Mouse (Mus musculus): Measurements from ENCODE around the gene Map4.
"Not testable (repeated sequence)": the region's sequence is repeated elsewhere in the genome, so short reads cannot be mapped to it uniquely, and the experiment has no call there.

The Map4 gene

DNA sequence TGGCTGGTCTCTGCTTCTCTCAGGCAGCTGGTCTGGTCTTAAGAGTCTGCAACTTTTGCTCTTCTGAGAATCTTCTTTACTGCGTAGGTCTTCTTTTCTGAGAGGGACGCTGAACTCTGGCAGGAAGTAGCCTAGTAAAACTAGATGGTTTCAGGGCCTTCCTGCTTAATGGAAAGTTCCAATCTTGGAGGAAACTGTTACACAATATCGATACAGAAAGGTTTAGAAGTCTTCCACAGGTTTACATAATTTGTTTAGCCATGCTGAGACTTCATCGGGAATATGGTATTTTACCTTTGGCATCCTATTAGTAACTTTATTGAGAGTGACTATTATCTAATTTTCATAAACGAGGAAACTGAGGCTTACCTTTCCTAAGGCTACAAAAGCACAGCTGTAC, 1.2 kb upstream of the Map4 start:
- DNase-seq = no peak

DNA sequence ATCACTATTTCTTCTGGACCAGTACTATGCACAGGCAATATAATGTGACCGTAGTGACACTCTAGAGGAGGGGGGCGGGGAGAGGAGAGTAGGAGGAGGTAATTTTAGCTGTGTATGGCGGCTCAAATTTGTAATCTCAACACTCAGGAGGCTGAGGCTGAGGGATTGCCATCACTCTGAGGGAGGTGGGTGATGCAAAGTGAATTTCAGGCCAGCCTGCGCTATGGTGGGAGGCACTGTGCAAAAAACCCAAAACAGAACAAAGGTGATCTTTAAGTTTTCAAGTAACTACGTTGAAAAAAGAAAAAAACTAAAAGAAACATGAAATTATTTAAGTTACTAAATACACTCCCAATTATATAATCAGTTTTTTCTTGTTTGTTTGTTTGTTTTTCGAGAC, 508 bp upstream of the Map4 start:
- no peak for DNase-seq

DNA sequence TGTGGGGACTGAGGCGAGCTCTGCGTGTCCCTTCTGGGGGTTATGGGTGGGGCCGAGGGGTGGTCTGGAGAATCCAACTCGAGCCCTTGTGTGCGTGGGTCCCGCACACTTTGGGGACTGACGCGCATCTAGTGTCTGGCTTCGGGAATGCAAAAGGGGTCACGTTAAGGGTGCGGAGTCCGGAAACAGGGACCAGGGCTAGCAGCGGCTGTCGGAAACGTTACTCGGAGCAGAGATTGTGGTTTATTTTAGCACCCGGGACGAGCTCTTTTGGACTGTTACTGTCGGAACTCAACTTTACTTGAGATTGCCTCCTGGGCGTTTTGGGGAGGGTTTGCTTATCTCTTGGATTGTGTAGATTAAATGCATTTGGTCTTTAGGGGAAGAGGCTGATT, 1.1 kb downstream of the Map4 start:
- no peak for DNase-seq

DNA sequence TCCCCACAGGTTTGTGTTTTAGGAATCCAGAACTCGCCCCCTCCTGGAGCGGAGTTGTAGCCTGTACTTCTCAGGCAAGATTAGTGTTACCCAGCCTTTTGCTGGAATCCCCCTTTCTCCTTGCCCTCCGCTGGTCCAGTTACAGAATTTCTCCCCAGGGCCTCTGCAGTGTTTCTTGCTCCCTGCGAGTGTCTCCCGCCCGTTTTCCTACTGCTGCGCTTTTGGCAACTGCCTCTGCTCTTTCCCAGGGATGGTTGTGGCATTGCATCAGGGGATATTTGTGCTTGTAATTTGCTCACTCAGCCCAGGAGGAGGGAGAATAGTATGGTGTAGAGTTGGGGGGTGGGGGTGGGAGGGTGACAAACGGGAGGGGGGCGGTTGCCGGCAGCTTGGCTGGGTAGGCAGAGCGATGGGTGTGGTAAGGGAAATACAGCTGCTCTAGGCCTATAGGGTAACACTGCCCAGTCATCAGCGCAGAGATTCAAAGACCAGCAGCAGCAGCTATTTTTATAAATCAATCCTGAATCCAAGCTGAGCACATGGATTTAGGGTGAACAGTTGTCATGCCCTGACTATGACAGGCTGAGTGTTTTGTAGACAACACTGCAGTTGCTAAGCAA, 1.6 kb downstream of the Map4 start:
- peak; percentile 38 for DNase-seq

DNA sequence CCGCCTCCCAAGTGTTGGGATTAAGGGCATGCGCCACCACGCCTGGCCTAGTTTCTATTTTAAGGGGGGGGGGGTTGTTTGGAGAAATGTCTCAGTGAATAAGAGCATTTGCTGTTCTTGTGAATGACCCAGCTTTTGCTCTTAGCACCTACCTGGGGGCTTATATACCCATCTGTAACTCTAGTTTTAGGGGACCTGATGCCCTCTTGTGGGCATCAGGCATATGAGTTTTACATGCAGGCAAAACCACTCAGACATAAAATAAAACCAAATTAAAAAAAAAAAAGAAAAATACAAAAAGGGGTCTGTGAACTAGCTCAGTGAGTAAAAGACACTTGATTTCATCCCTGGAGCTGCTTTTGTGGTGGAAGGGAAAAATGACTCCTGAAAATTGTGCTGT, 8.1 kb downstream of the Map4 start:
- DNase-seq = no peak

DNA sequence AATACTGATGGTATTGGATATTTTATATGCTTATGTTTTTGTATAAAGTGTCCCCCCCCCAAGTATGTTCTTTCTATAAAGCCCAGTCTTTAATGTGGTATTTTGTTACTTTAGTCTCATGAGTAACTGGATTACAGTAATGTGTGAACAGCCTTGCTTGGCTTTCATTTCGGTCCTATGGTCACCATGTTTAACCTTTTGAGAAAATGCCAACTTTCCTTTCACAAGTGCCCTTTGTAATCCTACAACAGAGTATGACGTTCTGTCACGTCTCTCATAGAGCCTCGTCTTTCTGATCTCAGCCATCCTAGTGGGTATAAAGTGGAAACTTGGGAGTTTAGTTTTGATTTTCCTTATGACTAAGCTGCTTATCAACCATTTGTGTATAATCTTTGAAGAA, 11.5 kb downstream of the Map4 start:
- no peak for DNase-seq

DNA sequence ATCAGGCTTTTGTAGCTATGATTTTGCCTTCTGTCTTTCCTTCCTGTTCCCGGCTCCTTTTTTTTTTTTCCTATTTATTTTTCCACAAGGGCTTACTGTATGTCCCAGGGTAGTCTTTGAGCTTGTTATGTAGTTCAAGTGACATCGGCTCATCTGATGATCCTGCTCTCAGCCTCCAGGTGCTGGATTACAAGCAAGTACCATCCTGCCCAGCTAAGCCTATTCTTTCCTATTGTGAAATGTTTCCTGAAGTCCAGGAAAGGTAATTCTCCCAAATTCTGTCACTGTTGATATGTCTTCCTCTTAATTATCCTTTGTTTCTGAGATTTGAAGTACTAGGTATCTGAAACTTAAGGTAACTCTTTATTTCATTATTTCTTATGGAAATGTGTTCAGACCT, 13.5 kb downstream of the Map4 start:
- DNase-seq = no peak

DNA sequence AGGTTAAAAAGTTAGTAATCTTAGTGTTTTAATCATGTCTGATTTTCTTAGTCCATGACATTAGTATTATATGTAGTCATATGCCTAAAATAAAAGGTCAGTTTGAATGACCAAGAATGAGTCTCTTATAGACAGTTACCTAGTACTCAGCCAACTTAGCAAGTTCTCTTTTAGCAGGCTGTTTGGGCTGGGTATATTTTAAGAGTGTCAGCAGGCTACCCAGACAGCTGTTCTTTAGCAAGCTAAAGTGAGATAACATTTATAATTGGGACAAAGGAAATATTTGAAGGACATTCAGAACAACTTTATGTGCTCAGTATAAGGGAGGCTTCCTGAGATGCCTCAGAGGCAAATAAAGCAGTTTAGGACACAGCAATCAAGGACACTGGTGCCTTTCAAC, 17.3 kb downstream of the Map4 start:
- no peak for DNase-seq

DNA sequence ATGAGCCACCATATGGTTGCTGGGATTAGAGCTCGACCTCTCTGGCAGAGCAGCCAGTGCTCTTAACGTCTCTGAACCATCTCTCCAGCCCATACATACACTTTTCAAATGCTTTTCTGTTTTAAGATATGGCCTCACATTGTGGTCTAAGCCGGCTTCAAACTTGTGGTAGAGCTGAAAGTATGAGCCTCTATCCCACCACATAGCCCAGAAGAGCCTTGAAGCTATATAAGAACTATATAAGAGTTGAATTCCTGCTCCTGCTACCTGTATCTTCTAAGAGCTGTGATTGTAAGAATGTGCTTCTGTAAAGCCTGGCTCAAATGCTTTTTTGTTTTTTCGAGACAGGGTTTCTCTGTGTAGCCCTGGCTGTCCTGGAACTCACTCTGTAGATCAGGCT, 18.5 kb downstream of the Map4 start:
- no peak for DNase-seq

DNA sequence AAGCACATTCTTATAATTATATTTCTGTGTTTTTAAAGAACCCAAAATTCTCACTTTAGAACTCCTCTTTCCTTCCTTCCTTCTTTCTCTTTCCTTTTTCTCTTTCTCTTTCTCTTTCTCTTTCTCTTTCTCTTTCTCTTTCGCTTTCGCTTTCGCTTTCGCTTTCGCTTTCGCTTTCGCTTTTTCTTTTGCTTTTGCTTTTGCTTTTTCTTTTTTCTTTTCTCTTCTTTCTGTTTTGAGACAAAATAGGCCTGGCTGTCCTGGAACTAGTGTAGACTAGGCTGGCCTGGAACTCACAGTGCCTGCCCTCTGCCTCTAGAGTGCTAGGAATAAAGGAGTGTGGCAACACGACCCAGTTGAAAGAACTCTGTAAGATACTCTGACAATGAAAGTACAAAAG, 22.3 kb downstream of the Map4 start:
- no peak for DNase-seq

DNA sequence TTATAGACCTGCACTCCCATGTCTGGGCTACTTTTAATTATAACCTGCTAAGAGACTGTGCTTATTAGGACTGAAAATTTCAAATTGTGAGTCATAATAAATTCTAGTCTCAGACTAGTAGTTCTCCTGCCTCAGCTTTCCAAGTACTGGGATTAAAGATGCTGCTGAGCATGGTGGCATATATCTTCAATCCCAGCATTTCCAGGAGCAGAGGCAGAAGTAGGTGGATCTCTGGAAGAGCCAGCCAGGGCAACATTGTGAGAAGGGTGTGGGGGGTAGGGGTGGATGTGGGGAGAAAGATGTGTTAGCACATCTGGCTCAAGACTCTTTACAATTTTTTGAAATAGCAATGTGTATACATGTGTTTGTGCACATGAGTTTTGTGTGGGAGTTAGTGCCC, 23.4 kb downstream of the Map4 start:
- no peak for DNase-seq

DNA sequence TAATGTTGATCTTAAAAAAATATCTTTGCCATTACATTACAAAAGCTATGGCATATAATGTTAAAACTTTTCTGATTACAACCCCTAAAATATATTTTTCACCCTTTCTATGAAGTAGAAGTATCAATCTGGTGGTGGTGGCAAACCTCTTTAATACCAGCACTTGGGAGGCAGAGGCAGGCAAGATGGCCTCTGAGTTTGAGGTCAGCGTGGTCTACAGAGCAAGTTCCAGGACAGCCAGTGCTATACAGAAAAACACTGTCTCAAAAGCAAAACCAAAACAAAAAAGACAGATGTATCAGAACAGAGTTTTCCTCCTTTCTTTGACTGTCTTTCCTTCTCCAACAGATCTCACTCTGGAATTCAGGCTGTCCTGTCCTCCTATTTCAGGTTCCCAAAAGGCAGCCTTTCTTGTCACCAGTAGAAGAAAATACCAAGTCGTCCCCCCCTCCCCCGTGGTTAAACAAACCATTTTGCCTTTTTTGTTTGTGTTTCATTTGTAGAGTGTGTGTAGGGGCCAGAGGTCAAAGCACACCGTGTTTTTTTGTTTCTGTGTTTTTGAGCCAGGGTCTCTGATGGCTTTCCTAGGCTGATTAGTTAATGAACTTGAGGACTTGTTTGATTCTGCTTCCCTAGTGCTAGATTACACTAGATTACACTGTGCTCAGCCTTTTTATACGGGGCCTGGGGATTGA, 28.3 kb downstream of the Map4 start:
- DNase-seq = no peak

DNA sequence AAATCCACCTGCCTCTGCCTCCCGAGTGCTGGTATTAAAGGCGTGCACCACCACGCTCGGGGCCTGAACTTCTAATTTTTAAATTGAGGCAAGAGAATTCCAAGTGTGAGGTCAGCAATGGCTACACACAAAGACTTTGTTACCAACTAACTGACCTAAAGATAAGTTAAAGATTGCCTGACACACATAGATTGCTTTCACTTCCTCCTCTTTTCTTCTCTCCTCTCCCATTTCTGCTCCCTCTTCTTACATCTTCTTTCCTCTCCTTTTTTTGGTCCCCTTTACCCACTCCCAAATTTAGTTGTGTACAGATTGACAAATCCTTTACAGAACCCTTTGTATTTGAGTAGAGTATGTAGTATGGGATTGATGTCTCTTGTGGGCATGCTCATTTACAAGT, 29.3 kb downstream of the Map4 start:
- DNase-seq = no peak

DNA sequence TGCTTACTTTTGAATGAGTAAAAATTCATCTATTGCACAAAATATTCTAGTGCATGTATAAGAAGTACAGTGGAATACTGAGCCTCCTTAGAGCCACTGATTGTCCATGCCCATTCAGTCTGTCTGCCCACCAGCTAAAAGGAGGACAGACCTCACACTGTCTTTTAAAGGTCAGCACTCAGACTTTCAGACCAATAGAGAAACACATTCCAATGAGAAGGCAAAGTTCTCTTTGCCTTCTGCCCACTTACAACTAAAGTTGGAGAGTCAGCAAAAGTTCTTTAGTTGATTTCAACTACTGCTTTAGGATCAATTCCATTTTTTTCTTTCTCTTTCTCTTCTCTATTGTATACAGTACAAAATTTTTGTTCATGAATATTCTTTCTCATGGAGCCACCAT, 33.5 kb downstream of the Map4 start:
- DNase-seq = no peak

DNA sequence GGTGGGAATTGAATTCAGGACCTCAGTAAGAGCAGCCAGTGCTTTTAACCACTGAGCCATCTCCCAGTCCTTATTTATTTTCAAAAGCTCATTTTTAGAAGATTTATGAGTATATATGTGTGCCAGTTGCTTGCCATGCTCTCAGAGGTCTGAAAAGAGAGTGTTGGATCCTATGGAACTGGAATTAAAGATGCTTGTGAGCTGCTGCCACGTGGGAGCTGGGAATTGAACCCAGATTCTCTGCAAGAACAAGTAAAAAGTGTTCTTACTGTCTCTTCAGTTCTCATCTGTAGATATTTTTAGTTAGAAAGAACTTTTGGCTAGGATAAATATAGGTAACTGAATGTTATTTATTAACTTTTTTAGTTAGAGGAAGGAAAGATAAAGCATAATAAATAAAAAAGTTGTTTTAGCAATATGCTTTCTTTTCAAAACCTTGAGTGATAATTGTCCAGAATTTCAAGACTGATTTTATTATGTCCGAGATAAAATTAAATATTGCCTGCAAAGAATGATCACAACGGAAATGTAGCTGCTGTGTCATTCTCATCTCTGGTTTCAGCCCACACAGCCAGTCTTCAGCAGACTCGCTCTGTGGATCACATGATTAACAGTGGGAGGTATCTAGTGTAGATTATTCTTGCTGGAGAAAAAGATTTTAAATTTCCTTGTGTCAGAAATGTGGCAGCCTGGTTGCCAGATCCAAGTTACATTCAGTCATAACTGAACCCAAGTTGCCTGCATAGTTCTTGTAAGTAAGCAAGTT, 37.3 kb downstream of the Map4 start:
- no peak for DNase-seq

DNA sequence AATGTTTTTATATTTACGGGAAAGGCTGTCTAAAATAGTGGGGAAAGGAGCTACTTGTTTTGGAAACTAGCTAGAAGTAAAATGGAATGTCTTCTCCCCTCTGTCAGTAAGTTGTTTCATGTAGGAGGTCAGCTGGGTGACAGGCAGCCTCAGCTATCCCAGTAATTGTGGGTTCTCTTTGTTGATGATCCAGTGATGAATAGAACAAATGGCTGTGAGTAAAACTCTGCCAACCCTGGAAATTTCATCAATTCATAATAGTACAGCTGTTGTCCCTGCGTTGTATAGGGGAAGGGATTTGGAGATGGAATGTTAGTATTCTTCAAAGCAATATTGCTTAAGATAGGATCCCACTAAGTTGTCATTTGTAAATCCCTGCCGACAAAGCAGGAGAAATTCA, 37.9 kb downstream of the Map4 start:
- DNase-seq = no peak

DNA sequence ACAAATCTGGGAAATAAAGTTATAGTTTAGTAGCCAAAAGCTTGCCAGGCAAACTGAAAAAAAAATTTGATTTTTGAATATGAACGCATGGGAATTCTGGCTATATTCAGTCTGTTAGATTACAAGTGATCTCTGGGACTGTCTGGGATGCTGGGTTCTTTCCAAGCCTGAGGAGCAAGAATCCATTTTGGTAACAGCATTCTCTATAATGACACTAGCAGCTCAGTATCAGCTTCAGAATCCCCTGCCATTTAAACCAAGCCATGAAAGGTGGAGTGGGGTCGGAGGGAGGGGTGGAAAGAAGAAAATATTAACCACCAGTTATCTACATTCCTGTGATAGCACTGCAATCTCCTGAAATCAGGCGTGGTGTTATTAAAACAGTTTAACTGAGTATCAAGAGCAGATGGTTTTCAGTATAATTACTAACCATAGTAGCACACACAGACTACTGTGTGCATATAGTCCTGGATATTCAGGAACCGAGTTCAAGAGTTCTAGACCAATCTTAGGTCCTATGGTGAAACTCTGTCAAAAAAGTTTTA, 38.6 kb downstream of the Map4 start:
- DNase-seq = no peak

DNA sequence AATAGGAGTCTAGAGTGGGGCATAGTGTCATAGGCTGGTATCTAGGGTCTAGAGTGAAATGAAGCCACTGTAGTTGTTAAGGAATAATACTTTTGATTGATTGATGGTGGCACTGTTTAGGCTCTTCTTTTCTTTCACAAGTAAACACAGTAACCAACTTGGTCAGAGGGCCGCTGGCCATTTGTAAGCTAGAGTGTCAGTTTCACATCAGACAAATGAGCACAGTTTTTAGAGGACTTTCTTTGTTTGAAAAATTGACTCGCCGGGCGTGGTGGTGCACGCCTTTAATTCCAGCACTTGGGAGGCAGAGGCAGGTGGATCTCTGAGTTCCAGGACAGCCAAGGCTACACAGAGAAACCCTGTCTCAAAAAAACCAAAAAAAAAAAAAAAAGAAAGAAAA, 40.5 kb downstream of the Map4 start:
- DNase-seq = not testable (repeated sequence)

DNA sequence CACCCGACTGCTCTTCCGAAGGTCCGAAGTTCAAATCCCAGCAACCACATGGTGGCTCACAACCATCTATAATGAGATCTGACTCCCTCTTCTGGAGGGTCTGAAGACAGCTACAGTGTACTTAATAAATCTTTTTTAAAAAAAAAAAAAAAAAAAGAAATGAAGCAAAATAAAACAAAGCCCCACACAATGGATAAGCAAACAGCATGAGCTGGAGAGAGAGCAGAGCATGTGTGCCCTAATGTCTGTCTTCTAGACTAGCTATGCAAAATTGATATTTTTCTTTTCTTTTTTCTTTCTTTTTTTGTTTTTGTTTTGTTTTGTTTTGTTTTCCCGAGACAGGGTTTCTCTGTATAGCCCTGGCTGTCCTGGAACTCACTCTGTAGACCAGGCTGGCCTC, 49.0 kb downstream of the Map4 start:
- DNase-seq = not testable (repeated sequence)

DNA sequence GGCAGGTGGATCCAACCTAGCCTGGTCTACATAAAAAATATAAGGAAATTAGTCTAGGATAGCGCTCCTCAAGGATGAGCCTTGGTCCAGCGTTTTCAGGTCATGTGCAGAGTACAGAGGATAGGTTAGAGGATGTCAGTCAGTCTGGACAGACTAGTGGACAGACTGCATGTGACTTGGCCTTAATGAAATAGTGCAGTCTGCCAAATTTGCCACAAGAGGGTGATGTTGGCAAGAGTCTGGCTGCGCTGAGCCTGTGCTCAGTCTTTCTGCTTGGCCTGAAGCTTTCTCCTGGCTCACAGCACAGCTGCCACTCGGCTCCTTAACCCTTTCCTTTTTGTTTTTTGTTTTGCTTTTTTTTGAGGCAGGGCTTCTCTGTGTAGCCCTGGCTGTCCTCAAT, 54.2 kb downstream of the Map4 start:
- peak; percentile 54 for DNase-seq

DNA sequence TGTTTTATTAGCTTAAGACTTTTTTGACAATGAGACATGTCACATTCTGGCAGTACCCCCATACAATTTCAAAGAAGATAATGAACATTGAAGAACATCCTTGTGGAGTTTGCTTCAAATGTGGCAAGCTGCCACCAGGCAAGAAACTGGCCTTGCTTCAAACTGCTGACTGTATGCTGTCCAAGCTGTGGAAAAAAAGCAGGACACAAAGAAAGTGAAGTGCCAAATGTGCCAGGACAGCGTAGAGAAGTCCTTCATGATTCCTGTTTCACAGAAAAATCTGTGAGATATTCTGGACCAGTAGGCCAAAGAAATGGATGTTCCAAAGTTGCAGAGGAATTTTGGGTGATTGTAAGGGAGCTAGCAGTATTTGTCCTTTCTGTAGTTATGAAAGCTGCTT, 57.8 kb downstream of the Map4 start:
- no peak for DNase-seq

DNA sequence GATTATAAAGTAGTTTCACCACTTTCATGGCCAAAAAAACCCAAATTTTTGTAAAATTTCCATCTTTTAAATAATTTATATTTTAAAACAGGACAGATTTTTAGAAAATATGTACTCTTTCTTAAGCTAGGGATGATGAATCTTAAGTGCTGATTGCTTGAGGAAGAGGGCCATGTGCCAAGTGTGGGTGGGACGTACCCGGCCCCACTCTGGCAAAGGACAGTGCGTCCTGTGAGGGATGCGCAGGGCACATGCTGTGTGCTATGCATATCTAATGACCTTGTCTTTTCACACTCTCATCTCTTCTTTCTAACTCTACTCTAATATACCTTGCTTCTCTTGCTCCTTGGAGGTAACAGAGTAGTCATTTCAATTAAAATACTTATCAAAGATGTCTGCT, 66.2 kb downstream of the Map4 start:
- peak; percentile 13 for DNase-seq

DNA sequence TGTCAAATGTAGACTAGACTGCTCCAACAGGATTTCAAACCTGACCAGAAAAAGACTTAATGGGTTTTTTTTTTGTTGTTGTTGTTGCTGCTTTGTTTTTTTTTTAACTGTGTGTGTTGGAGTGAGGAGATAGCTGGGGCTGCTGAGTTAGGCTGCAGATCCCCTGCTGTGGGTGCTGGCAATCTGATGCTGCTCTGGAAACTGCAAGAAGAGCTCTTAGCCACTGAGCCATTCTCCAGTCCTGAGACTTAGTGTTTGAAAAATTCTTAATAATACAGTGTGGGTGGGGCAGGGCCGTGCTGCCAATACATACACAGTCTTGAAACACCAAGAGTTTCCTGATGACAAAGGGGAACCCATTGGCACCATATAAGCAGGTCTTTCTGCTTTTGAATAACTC, 70.7 kb downstream of the Map4 start:
- no peak for DNase-seq

DNA sequence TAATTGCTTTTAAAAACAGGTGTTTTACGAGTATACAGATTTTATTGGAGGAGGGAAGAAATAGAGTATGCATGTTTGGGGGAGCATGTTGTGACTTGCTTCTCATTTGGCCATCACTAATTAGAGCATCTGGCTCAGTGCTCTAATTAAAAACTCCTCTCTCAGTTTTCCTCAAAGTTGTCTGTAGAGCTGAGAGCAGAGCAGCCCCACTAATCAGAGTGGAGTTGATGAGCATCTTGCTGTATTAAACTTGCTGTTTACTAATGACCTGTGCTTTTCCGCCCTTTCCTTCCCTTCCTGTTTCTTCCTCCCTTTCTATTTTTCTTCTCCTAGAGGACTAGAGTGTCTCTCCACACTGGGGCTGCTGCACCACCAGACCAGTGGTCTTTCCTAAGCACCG, 71.2 kb downstream of the Map4 start:
- no peak for DNase-seq

Measured in right cerebral cortex, postnatal 14 days (tissue).